Comparison of ENCODE assay signal across 8 mouse cellular contexts in genomic region chr10:60202785-60203184, GRCm38 (mm10). TPM values are rescaled to one million over a fixed set of nuclear protein-coding genes. Genes with fewer than 3 reads are reported as not detected.
DNase-seq lines count a peak whose midpoint lies in the region; ATAC-seq and TF ChIP-seq lines count a peak whose summit lies in the region.

No protein-coding gene starts in this region.

- WGBS in embryonic facial prominence, embryonic 11.5 days = 14% methylated on average over 5 of the region's 5 CpGs
- WGBS in hindbrain, embryonic 15.5 days = 6% methylated on average over 5 of the region's 5 CpGs
- 8% methylated on average over 5 of the region's 5 CpGs for WGBS in neural tube, embryonic 11.5 days

- H3K9ac ChIP-seq in embryonic facial prominence, embryonic 11.5 days (replicated peaks; ENCODE audit: low read length) = no peak overlapping the region
- H3K9ac ChIP-seq in hindbrain, embryonic 15.5 days = no peak overlapping the region
- peak overlapping the region; percentile 18; the same call in 1 of the 2 replicates for H3K9ac ChIP-seq in neural tube, embryonic 11.5 days (ENCODE audit: low read length)

- H3K27me3 ChIP-seq in embryonic facial prominence, embryonic 11.5 days (ENCODE audit: control insufficient read depth, insufficient read depth, low read length) = no peaks in the 10 kb centered on the region
- no peaks in the 10 kb centered on the region for H3K27me3 ChIP-seq in hindbrain, embryonic 15.5 days
- H3K27me3 ChIP-seq in neural tube, embryonic 11.5 days (ENCODE audit: control insufficient read depth, insufficient read depth, low read length) = no peaks in the 10 kb centered on the region

- no peak overlapping the region for H3K4me3 ChIP-seq in layer of hippocampus, adult 2 months
- H3K4me3 ChIP-seq in embryonic facial prominence, embryonic 11.5 days (ENCODE audit: low read depth, low read length) = no peak overlapping the region
- H3K4me3 ChIP-seq in hindbrain, embryonic 15.5 days = no peak overlapping the region
- H3K4me3 ChIP-seq in neural tube, embryonic 11.5 days (ENCODE audit: low read depth, low read length) = no peak overlapping the region

- no peak for TF ChIP-seq CTCF in layer of hippocampus, adult 2 months (conservative IDR thresholded peaks at IDR 0.05)

- DNase-seq in layer of hippocampus, adult 2 months (ENCODE audit: low spot score in 2 of 2) = peak in 1 of 2 experiments; percentile 58
- DNase-seq in layer of hippocampus, postnatal 25 days (ENCODE audit: extremely low spot score in 1 of 2, low spot score in 1 of 2) = no peak
- DNase-seq in embryonic facial prominence, embryonic 11.5 days (ENCODE audit: low spot score) = peak; percentile 36
- peak; percentile 75 for DNase-seq in neural tube, embryonic 11.5 days (ENCODE audit: low spot score)
- DNase-seq in thymus, postnatal 36 days = no peak
- DNase-seq in kidney, adult 9 months = no peak

- H3K9me3 ChIP-seq in embryonic facial prominence, embryonic 11.5 days (replicated peaks; ENCODE audit: control insufficient read depth, low read length) = no peaks in the 10 kb centered on the region
- H3K9me3 ChIP-seq in hindbrain, embryonic 15.5 days = no peaks in the 10 kb centered on the region
- no peaks in the 10 kb centered on the region for H3K9me3 ChIP-seq in neural tube, embryonic 11.5 days (ENCODE audit: control insufficient read depth, low read length)

- peak; percentile 67 for ATAC-seq in embryonic facial prominence, embryonic 11.5 days (replicated peaks; ENCODE audit: insufficient number of reproducible peaks, low FRiP score, low TSS enrichment, low read depth)
- ATAC-seq in hindbrain, embryonic 15.5 days (ENCODE audit: low FRiP score, low read depth) = peak; percentile 85
- peak; percentile 91 for ATAC-seq in neural tube, embryonic 11.5 days (ENCODE audit: insufficient read depth, low FRiP score, low TSS enrichment)
- ATAC-seq in megakaryocyte progenitor cell, adult 5-6 weeks (replicated peaks; ENCODE audit: poor library complexity) = no peak

- H3K4me1 ChIP-seq in embryonic facial prominence, embryonic 11.5 days (ENCODE audit: control insufficient read depth, insufficient read depth, low read length) = no peaks in the 10 kb centered on the region
- no peaks in the 10 kb centered on the region for H3K4me1 ChIP-seq in hindbrain, embryonic 15.5 days (replicated peaks)
- H3K4me1 ChIP-seq in neural tube, embryonic 11.5 days (ENCODE audit: control insufficient read depth, insufficient read depth, low read length) = peaks cover 8% of the 10 kb centered on the region; the same call in 1 of the 2 replicates

- no peaks in the 10 kb centered on the region for H3K36me3 ChIP-seq in embryonic facial prominence, embryonic 11.5 days (replicated peaks; ENCODE audit: control insufficient read depth, insufficient read depth, low read depth, low read length)
- H3K36me3 ChIP-seq in hindbrain, embryonic 15.5 days = no peaks in the 10 kb centered on the region
- H3K36me3 ChIP-seq in neural tube, embryonic 11.5 days (ENCODE audit: control insufficient read depth, insufficient read depth, low read length) = no peaks in the 10 kb centered on the region

- no peak overlapping the region for H3K4me2 ChIP-seq in embryonic facial prominence, embryonic 11.5 days (ENCODE audit: low read depth, low read length)
- H3K4me2 ChIP-seq in hindbrain, embryonic 15.5 days = no peak overlapping the region
- H3K4me2 ChIP-seq in neural tube, embryonic 11.5 days (ENCODE audit: low read depth) = 0 out of 2 replicates have a peak overlapping the region, but pooled peaks have one; percentile 8

- peak overlapping the region; percentile 82 for H3K27ac ChIP-seq in layer of hippocampus, adult 2 months
- H3K27ac ChIP-seq in embryonic facial prominence, embryonic 11.5 days (replicated peaks; ENCODE audit: low read depth, low read length) = peak overlapping the region; percentile 28; the same call in 1 of the 2 replicates
- peak overlapping the region; percentile 64 for H3K27ac ChIP-seq in hindbrain, embryonic 15.5 days (replicated peaks)
- peak overlapping the region; percentile 87 for H3K27ac ChIP-seq in neural tube, embryonic 11.5 days (ENCODE audit: low read depth, low read length)

RNA-seq across cellular contexts. Expression of gene Chst3, which starts 16.3 kb away (rescaled TPM):
- total RNA-seq in layer of hippocampus, adult 2 months (2021) = 1 to 10 TPM; 1.2 to 1.8 TPM
- total RNA-seq in layer of hippocampus, postnatal 25 days (2021) = 1 to 10 TPM; 2.8 to 3.1 TPM
- 0.86 and 1.4 TPM in 2 replicates for polyA plus RNA-seq in embryonic facial prominence, embryonic 11.5 days (2014; fragmentation: Nextera tagmentation; extraction: Ambion mirVana)
- polyA plus RNA-seq in hindbrain, embryonic 15.5 days (2015; fragmentation: Nextera tagmentation; extraction: Ambion mirVana) = 1.8 and 2.2 TPM in 2 replicates
- 1.6 and 1.7 TPM in 2 replicates for polyA plus RNA-seq in neural tube, embryonic 11.5 days (2014; fragmentation: Nextera tagmentation; extraction: Ambion mirVana)
- not detected in 2 replicates for total RNA-seq in megakaryocyte progenitor cell, adult 5-6 weeks (2015)
- not detected in 2 replicates for total RNA-seq in megakaryocyte progenitor cell, adult 5-6 weeks (2017)

Comparison
In these comparisons a context has a peak if more than half of its experiments do, and no peak if none do; other contexts are left out.
1. DNase-seq: peak in embryonic facial prominence, embryonic 11.5 days (single experiment) and neural tube, embryonic 11.5 days (single experiment); none in layer of hippocampus, postnatal 25 days (0 of 2), thymus, postnatal 36 days (0 of 2) and kidney, adult 9 months (single experiment).
2. H3K27ac ChIP-seq: peak in every context shown above with its lines; median percentile 87 in neural tube, embryonic 11.5 days; 82 in layer of hippocampus, adult 2 months; 64 in hindbrain, embryonic 15.5 days; 28 in embryonic facial prominence, embryonic 11.5 days.